Mouse (Mus musculus): ENCODE measurements at regions not wholly inside any gene's neighbourhood (a gene's known extent, or its start where the extent isn't known, plus 50 kb on each side); places are given as distances from the start of the nearest gene placed in this dataset.

DNA sequence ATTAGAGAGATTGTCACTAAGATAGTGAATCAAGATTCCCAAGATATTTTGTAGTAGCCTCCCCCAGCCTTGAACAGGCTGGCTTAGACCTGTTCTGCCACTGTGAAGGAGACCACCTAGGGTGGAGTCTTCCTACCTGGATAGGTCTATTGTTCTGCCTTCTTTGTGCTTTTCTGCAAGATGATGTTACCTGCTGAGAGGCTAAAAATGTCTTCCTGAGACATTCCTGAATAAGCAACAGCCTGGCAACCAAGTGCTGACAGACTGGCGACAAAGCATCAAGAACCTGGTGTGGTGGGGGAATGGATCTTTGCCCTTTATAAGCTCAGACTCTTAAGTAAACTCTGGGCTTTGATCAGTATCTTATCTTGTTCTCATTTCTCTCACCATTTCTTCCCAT lies 447.8 kb downstream of the Dync2h1 start:
- Histone ChIP-seq H3K9ac (ENCODE audit: control insufficient read depth, low read depth, low read length, poor library complexity, severe bottlenecking) (no peak overlapping the region), H3K4me1 (ENCODE audit: control insufficient read depth in 1 of 2, insufficient read depth in 2 of 2, low read length in 2 of 2) (no peaks in the 10 kb centered on the region), H3K9me3 (replicated peaks; ENCODE audit: insufficient read depth, low read length) (no peaks in the 10 kb centered on the region), H3K36me3 (ENCODE audit: control insufficient read depth in 1 of 2, insufficient read depth in 2 of 2, low read length in 2 of 2) (no peaks in the 10 kb centered on the region), H3K79me2 (ENCODE audit: control insufficient read depth, insufficient read depth, low read length, poor library complexity) (no peaks in the 10 kb centered on the region), H3K27ac (ENCODE audit: control insufficient read depth, low read depth, low read length) (no peak overlapping the region), H3K4me3 (ENCODE audit: control insufficient read depth in 1 of 2, insufficient read depth in 1 of 2, low read depth in 2 of 2, low read length in 2 of 2) (no peak overlapping the region), H3K27me3 (ENCODE audit: control insufficient read depth in 1 of 2, insufficient read depth in 2 of 2, low read length in 2 of 2) (no peaks in the 10 kb centered on the region)
- no peak for DNase-seq (ENCODE audit: low read depth, low spot score)
- no peak for TF ChIP-seq POLR2A (IDR thresholded peaks at IDR 0.05; ENCODE audit: control insufficient read depth in 1 of 2, insufficient read depth in 1 of 2, low read depth in 1 of 2, low read length in 2 of 2, poor library complexity in 1 of 2)
- no peak for TF ChIP-seq GABPA (IDR thresholded peaks at IDR 0.05; ENCODE audit: low read depth, low read length)
- TF ChIP-seq E2F4 (IDR thresholded peaks at IDR 0.05; ENCODE audit: borderline replicate concordance, low read depth, low read length) = no peak
- no peak for TF ChIP-seq RAD21 (IDR thresholded peaks at IDR 0.05; ENCODE audit: low read depth, low read length)
- no peak for TF ChIP-seq KAT2A (conservative IDR thresholded peaks at IDR 0.05; ENCODE audit: low read depth, low read length)
- TF ChIP-seq ELF1 (IDR thresholded peaks at IDR 0.05; ENCODE audit: low read depth, low read length) = no peak
- no peak for TF ChIP-seq MYC (IDR thresholded peaks at IDR 0.05; ENCODE audit: low read depth, low read length)
- no peak for TF ChIP-seq NRF1 (IDR thresholded peaks at IDR 0.05; ENCODE audit: insufficient read depth, low read depth, low read length, poor library complexity, severe bottlenecking)
- TF ChIP-seq CHD1 (IDR thresholded peaks at IDR 0.05; ENCODE audit: low read depth, low read length) = no peak
- no peak for TF ChIP-seq MYB (IDR thresholded peaks at IDR 0.05; ENCODE audit: low read depth, low read length)
- no peak for TF ChIP-seq POLR2AphosphoS5 (IDR thresholded peaks at IDR 0.05; ENCODE audit: borderline replicate concordance, low read depth, low read length)
- no peak for TF ChIP-seq CHD2 (IDR thresholded peaks at IDR 0.05; ENCODE audit: low read length)

DNA sequence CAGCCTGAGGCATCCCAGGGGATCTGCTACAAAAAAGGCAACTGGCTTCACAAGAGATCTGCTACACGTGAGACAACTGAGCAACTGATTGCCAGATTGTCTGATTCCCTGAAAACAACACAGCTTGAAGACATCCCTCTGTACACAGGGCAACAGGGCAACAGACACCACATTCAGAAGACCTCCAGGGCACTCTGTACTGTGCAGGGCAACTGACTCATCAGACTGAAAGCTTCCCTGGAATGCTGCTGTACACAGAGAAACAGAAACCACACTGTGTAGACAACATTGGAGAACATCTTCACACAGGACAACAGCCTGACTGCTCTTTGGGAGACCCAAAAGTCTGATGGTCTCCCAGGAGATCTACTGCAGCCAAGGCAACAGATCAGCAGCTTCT lies 456.8 kb upstream of the Ddi1 start:
- Histone ChIP-seq H3K27me3 (ENCODE audit: control insufficient read depth in 1 of 2, insufficient read depth in 2 of 2, low read length in 2 of 2) (no peaks in the 10 kb centered on the region), H3K9ac (ENCODE audit: control insufficient read depth, low read depth, low read length, poor library complexity, severe bottlenecking) (no peak overlapping the region), H3K79me2 (ENCODE audit: control insufficient read depth, insufficient read depth, low read length, poor library complexity) (no peaks in the 10 kb centered on the region), H3K36me3 (ENCODE audit: control insufficient read depth in 1 of 2, insufficient read depth in 2 of 2, low read length in 2 of 2) (no peaks in the 10 kb centered on the region), H3K27ac (ENCODE audit: control insufficient read depth, low read depth, low read length) (no peak overlapping the region), H3K9me3 (replicated peaks; ENCODE audit: insufficient read depth, low read length) (no peaks in the 10 kb centered on the region), H3K4me3 (ENCODE audit: control insufficient read depth in 1 of 2, insufficient read depth in 1 of 2, low read depth in 2 of 2, low read length in 2 of 2) (no peak overlapping the region), H3K4me1 (ENCODE audit: control insufficient read depth in 1 of 2, insufficient read depth in 2 of 2, low read length in 2 of 2) (no peaks in the 10 kb centered on the region)
- no peak for TF ChIP-seq SIN3A (IDR thresholded peaks at IDR 0.05; ENCODE audit: low read length)
- TF ChIP-seq MYB (IDR thresholded peaks at IDR 0.05; ENCODE audit: low read depth, low read length) = no peak
- TF ChIP-seq ZC3H11A (IDR thresholded peaks at IDR 0.05; ENCODE audit: low read depth, low read length) = no peak
- TF ChIP-seq JUND (IDR thresholded peaks at IDR 0.05; ENCODE audit: low read depth, low read length) = no peak
- no peak for TF ChIP-seq BHLHE40 (IDR thresholded peaks at IDR 0.05; ENCODE audit: borderline replicate concordance, low read depth, low read length)
- no peak for TF ChIP-seq USF2 (IDR thresholded peaks at IDR 0.05; ENCODE audit: borderline replicate concordance in 1 of 2, insufficient read depth in 1 of 2, low read depth in 1 of 2, low read length in 2 of 2)
- TF ChIP-seq TCF12 (IDR thresholded peaks at IDR 0.05; ENCODE audit: low read depth, low read length) = no peak
- no peak for TF ChIP-seq TAL1 (IDR thresholded peaks at IDR 0.05; ENCODE audit: low read length)
- TF ChIP-seq NRF1 (IDR thresholded peaks at IDR 0.05; ENCODE audit: insufficient read depth, low read depth, low read length, poor library complexity, severe bottlenecking) = no peak
- no peak for TF ChIP-seq ZNF384 (IDR thresholded peaks at IDR 0.05; ENCODE audit: low read depth, low read length)
- TF ChIP-seq ETS1 (IDR thresholded peaks at IDR 0.05; ENCODE audit: low read depth, low read length) = no peak
- TF ChIP-seq SMC3 (IDR thresholded peaks at IDR 0.05; ENCODE audit: low read depth, low read length) = no peak
- DNase-seq (ENCODE audit: low read depth, low spot score) = no peak
